Mouse (Mus musculus): ENCODE measurements at regions not wholly inside any gene's neighbourhood (a gene's known extent, or its start where the extent isn't known, plus 50 kb on each side); places are given as distances from the start of the nearest gene placed in this dataset.

DNA sequence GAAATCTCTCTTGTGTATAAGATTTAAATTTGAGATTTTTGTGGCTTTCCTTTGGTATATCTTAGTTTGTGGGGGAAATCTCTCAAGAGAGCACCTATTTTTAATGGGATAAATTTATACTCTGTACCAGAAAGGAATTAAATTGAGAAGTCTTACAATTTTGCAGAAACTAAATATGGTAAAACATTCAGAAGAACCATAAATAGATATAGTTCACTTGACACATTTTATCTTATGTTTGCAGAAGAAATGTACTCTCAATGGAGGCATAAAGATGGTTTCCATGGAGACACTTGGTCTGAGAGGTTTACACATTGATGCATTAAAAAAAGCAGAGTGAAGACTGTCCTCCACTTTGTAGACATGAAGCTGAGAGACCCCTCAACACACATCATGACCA, 86.9 kb downstream of the Ndufa10 start:
- H3K27me3 ChIP-seq (ENCODE audit: control insufficient read depth, insufficient read depth, low read length), result no peaks in the 10 kb centered on the region
- DNase-seq, result no peak
- no peak overlapping the region for H3K27ac ChIP-seq (ENCODE audit: control insufficient read depth, insufficient read depth, low read length)

DNA sequence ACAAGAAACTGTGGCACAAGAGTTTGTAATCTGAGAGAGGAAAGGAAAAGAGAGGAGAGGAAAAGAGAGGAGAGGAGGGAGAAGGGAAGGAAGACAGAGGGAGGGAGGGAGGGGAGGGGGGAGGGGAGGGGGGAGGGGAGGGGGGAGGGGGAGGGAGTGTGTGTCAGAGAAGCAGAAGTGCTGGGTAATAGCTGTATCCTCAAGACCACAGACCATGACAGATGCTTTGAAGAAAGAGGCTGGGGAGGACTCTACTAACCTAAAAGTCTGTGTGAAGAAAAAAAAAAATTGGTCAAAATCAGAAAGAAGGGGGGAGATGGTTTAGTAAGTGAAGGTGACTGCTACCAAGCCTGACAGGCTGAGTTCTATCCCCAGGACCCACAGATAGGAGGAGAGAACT, 88.7 kb downstream of the Ndufa10 start:
- TF ChIP-seq POLR2A (IDR thresholded peaks at IDR 0.05; ENCODE audit: control insufficient read depth, extremely low read depth, insufficient read depth, low read length, poor library complexity), result no peak
- TF ChIP-seq CTCF (IDR thresholded peaks at IDR 0.05; ENCODE audit: borderline replicate concordance, control insufficient read depth, extremely low read depth, insufficient read depth, low read length, poor library complexity), result no peak
- Histone ChIP-seq H3K4me3 (ENCODE audit: control insufficient read depth, insufficient read depth, low read length) (no peak overlapping the region), H3K27me3 (ENCODE audit: control insufficient read depth, insufficient read depth, low read length) (no peaks in the 10 kb centered on the region), H3K4me1 (replicated peaks; ENCODE audit: control insufficient read depth, insufficient read depth, low read length) (no peaks in the 10 kb centered on the region), H3K27ac (ENCODE audit: control insufficient read depth, insufficient read depth, low read length) (no peak overlapping the region), H3K36me3 (ENCODE audit: control insufficient read depth, insufficient read depth, low read length) (no peaks in the 10 kb centered on the region)
- DNase-seq, result no peak

More for the DNA sequence above, 86.9 kb downstream of the Ndufa10 start:
- TF ChIP-seq CTCF (IDR thresholded peaks at IDR 0.05; ENCODE audit: borderline replicate concordance, control insufficient read depth, extremely low read depth, insufficient read depth, low read length, poor library complexity) (no peak), POLR2A (IDR thresholded peaks at IDR 0.05; ENCODE audit: control insufficient read depth, extremely low read depth, insufficient read depth, low read length, poor library complexity) (no peak)
- Histone ChIP-seq H3K4me1 (replicated peaks; ENCODE audit: control insufficient read depth, insufficient read depth, low read length) (no peaks in the 10 kb centered on the region), H3K4me3 (ENCODE audit: control insufficient read depth, insufficient read depth, low read length) (no peak overlapping the region), H3K36me3 (ENCODE audit: control insufficient read depth, insufficient read depth, low read length) (no peaks in the 10 kb centered on the region)

DNA sequence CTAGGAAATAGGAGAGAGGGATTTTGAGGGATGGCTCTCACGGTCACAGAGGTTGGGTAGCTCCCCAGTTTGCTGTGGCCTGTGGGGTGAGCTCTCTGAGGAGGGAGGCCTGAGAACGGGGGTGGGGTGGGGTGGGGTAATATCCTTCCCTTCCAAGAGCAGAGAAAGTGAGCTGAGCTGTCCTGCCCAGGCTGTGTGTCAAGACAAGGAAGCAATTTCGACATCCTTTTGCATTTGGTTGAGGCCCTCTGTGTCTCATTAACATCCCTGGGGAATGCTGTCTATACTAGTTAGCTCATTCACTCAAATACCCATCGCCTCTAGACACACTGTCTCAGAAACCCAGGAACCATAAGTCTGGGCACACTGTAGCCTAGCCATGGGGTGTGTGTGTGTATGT, 89.9 kb downstream of the Ndufa10 start:
- Histone ChIP-seq H3K4me3 (ENCODE audit: control insufficient read depth, insufficient read depth, low read length) (no peak overlapping the region), H3K27ac (ENCODE audit: control insufficient read depth, insufficient read depth, low read length) (no peak overlapping the region), H3K4me1 (replicated peaks; ENCODE audit: control insufficient read depth, insufficient read depth, low read length) (no peaks in the 10 kb centered on the region), H3K27me3 (ENCODE audit: control insufficient read depth, insufficient read depth, low read length) (no peaks in the 10 kb centered on the region), H3K36me3 (ENCODE audit: control insufficient read depth, insufficient read depth, low read length) (no peaks in the 10 kb centered on the region)
- WGBS, result 75% methylated on average over 4 of the region's 4 CpGs
- no peak for TF ChIP-seq CTCF (IDR thresholded peaks at IDR 0.05; ENCODE audit: borderline replicate concordance, control insufficient read depth, extremely low read depth, insufficient read depth, low read length, poor library complexity)
- TF ChIP-seq POLR2A (IDR thresholded peaks at IDR 0.05; ENCODE audit: control insufficient read depth, extremely low read depth, insufficient read depth, low read length, poor library complexity), result no peak
- no peak for DNase-seq

- no peaks in the 10 kb centered on the region for H3K4me1 ChIP-seq (replicated peaks; ENCODE audit: control insufficient read depth, insufficient read depth, low read length)
- no peaks in the 10 kb centered on the region for H3K36me3 ChIP-seq (ENCODE audit: control insufficient read depth, insufficient read depth, low read length)
- TF ChIP-seq POLR2A (IDR thresholded peaks at IDR 0.05; ENCODE audit: control insufficient read depth, extremely low read depth, insufficient read depth, low read length, poor library complexity) (no peak), CTCF (IDR thresholded peaks at IDR 0.05; ENCODE audit: borderline replicate concordance, control insufficient read depth, extremely low read depth, insufficient read depth, low read length, poor library complexity) (no peak)
- no peak for DNase-seq
- no peak overlapping the region for H3K4me3 ChIP-seq (ENCODE audit: control insufficient read depth, insufficient read depth, low read length)
- WGBS, result 82% methylated on average over 3 of the region's 3 CpGs
- no peaks in the 10 kb centered on the region for H3K27me3 ChIP-seq (ENCODE audit: control insufficient read depth, insufficient read depth, low read length)
- no peak overlapping the region for H3K27ac ChIP-seq (ENCODE audit: control insufficient read depth, insufficient read depth, low read length)
Measured at GRCm38 (mm10) chr1:92379510-92379886, 94.2 kb downstream of the Ndufa10 start.

- 95% methylated on average over 8 of the region's 8 CpGs for WGBS
- no peak for TF ChIP-seq CTCF (IDR thresholded peaks at IDR 0.05; ENCODE audit: borderline replicate concordance, control insufficient read depth, extremely low read depth, insufficient read depth, low read length, poor library complexity)
- TF ChIP-seq POLR2A (IDR thresholded peaks at IDR 0.05; ENCODE audit: control insufficient read depth, extremely low read depth, insufficient read depth, low read length, poor library complexity), result no peak
- no peaks in the 10 kb centered on the region for H3K4me1 ChIP-seq (replicated peaks; ENCODE audit: control insufficient read depth, insufficient read depth, low read length)
- H3K36me3 ChIP-seq (ENCODE audit: control insufficient read depth, insufficient read depth, low read length), result no peaks in the 10 kb centered on the region
- no peaks in the 10 kb centered on the region for H3K27me3 ChIP-seq (ENCODE audit: control insufficient read depth, insufficient read depth, low read length)
- no peak overlapping the region for H3K4me3 ChIP-seq (ENCODE audit: control insufficient read depth, insufficient read depth, low read length)
- no peak for DNase-seq
- H3K27ac ChIP-seq (ENCODE audit: control insufficient read depth, insufficient read depth, low read length), result no peak overlapping the region
Measured at GRCm38 (mm10) chr1:92378741-92379509, 94.7 kb downstream of the Ndufa10 start.

DNA sequence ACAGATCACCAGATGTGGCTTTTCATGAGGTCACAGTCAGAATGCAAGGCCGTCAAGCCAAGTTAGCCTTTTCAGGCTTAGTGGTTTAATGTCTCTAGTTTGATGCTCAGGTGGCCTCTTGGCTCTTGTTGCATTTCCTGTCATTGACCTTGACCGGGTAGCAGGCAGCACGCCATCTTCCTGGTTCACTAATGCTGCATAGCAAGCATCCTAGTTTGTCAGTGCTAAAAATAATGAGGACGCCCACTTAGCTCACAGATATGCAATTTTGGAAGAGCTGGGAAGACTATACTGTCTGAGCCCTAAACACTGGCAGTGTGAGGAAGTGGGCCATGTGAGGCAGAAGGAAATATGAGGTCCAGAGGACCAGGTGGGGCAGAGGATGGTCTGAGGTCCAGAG, 97.2 kb downstream of the Ndufa10 start:
- H3K36me3 ChIP-seq (ENCODE audit: control insufficient read depth, insufficient read depth, low read length), result no peaks in the 10 kb centered on the region
- no peak for TF ChIP-seq POLR2A (IDR thresholded peaks at IDR 0.05; ENCODE audit: control insufficient read depth, extremely low read depth, insufficient read depth, low read length, poor library complexity)
- no peak for TF ChIP-seq CTCF (IDR thresholded peaks at IDR 0.05; ENCODE audit: borderline replicate concordance, control insufficient read depth, extremely low read depth, insufficient read depth, low read length, poor library complexity)
- WGBS, result 69% methylated on average over 4 of the region's 4 CpGs
- H3K4me3 ChIP-seq (ENCODE audit: control insufficient read depth, insufficient read depth, low read length), result no peak overlapping the region
- H3K4me1 ChIP-seq (replicated peaks; ENCODE audit: control insufficient read depth, insufficient read depth, low read length), result peaks cover 11% of the 10 kb centered on the region
- DNase-seq, result no peak
- no peak overlapping the region for H3K27ac ChIP-seq (ENCODE audit: control insufficient read depth, insufficient read depth, low read length)
- no peaks in the 10 kb centered on the region for H3K27me3 ChIP-seq (ENCODE audit: control insufficient read depth, insufficient read depth, low read length)

All from thymus, adult 2 months (tissue).